Mouse (Mus musculus) frontal cortex, postnatal 36 days (tissue): ENCODE data around the gene Heg1.

Source experiments
- DNase-seq, 2 experiments: peaks; one replicate each; pipeline ENCODE4 v3.0.0; 2022; ENCODE audit warnings: low spot score in 2 of 2

Gene Heg1

GRCm38 (mm10) chr16:33820269-33821178 is 136.4 kb downstream of the Heg1 start:
- peak; percentile 84 to 91 for DNase-seq
